Mouse (Mus musculus) C2C12 (cell line): Measurements from ENCODE around the gene Wnt9b. TPM values are rescaled to one million over a fixed set of nuclear protein-coding genes. Genes with fewer than 3 reads are reported as not detected.
A peak's percentile ranks its signal among the peaks of the same experiment; 100 is the strongest.

ENCODE experiments used
- H3K27me3 ChIP-seq: one replicate; pipeline ENCODE4 v1.6.1; 2011; ENCODE audit not compliant: control insufficient read depth, insufficient read depth, insufficient read length
- H3K36me3 ChIP-seq: one replicate; pipeline ENCODE4 v1.6.1; 2011; ENCODE audit not compliant: control insufficient read depth, insufficient read depth
- H3K4me3 ChIP-seq: one replicate; pipeline ENCODE4 v1.5.1; 2011; ENCODE audit warnings: mild to moderate bottlenecking, control low read depth; ENCODE audit not compliant: poor library complexity, insufficient read depth, severe bottlenecking
- H3K79me2 ChIP-seq: one replicate; pipeline ENCODE4 v1.6.1; 2011; ENCODE audit not compliant: control insufficient read depth, insufficient read depth
- H3K79me3 ChIP-seq: one replicate; pipeline ENCODE4 v1.6.1; 2011; ENCODE audit warnings: low read depth, control low read depth
- H3ac ChIP-seq: one replicate; pipeline ENCODE3; 2011; ENCODE audit warnings: low read depth; ENCODE audit not compliant: control insufficient read depth, insufficient read length
- CEBPB ChIP-seq: IDR thresholded peaks from one replicate; pipeline ENCODE4 v1.6.1; 2011; ENCODE audit warnings: low read depth, mild to moderate bottlenecking, control low read depth, moderate library complexity
- CTCF ChIP-seq: IDR thresholded peaks from one replicate; pipeline ENCODE4 v1.5.1; 2011; ENCODE audit not compliant: control insufficient read depth, insufficient read depth, insufficient read length
- FOSL1 ChIP-seq: IDR thresholded peaks from one replicate; pipeline ENCODE4 v1.8.0; 2011; ENCODE audit warnings: mild to moderate bottlenecking, low read length; ENCODE audit not compliant: poor library complexity, insufficient read depth, severe bottlenecking
- MAX ChIP-seq: IDR thresholded peaks from one replicate; pipeline ENCODE4 v1.6.1; 2011; ENCODE audit warnings: mild to moderate bottlenecking, control low read depth
- MYOD1 ChIP-seq: IDR thresholded peaks from one replicate; pipeline ENCODE4 v1.6.1; 2011; ENCODE audit warnings: low read depth; ENCODE audit not compliant: control insufficient read depth, insufficient read length
- MYOG ChIP-seq: IDR thresholded peaks from one replicate; pipeline ENCODE4 v1.6.1; 2011; ENCODE audit not compliant: control insufficient read depth, insufficient read length; ENCODE audit errors: extremely low read depth
- USF1 ChIP-seq: IDR thresholded peaks from one replicate; pipeline ENCODE4 v1.6.1; 2011; ENCODE audit warnings: low read depth, mild to moderate bottlenecking, control low read depth, moderate library complexity
- long read RNA-seq, 2 experiments: library from polyadenylated mRNA; unstranded; transcript quantifications; one replicate each; pipeline ENCODE4 v2.0.0; 2019 to 2020
- polyA plus RNA-seq: library from polyadenylated mRNA; unstranded; fragments of >200 nt; fragmentation: generic; extraction: Trizol; gene quantifications from one replicate; pipeline ENCODE4 v1.2.1, GENCODE M21; 2012; ENCODE audit warnings: missing spikeins

The Wnt9b gene
- polyA plus RNA-seq: not detected
- long read RNA-seq, experiment 1: 0 reads
- long read RNA-seq, experiment 2: 0 reads

DNA sequence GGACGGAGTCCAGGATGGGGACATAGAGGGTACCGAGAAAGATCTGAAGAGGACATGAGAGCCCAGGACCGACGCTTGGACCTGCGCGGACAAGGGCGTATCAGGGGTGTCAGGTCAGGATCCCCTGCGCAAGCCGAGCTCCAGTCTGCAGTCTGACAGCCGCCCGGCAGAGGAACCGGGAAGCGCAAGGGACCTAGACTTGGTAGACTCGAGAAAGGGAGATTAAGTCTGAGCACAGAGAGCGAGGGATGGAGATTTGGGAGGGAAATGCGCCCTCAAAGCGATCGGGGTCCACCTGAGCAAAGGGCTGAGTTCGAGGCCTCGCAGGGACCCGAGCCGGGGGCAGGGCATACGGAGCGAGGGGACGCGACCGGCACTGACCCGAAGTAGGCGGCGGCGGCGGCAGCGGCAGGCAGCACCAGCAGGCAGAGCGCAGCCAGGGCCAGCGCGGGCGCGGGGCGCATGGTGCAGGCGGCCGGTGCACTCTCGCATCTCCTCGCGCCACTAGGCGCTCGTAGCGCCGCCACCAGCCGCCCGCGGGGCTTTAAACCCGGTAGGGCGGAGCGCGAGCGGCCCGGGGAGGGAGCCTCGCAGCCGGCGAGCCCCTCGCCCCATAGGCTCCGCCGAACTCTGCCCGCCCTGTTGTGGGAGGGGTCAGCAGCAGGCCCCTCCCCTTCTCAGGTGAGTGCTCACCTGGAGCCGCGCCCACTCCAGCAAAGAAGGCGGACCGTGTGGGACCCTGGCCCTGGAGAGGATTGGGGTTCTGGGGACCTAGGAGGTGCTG lies at the start of gene Wnt9b:
Gene Wnt9b (minus strand): TSS at position 516 of the 784 bp plus-strand sequence.
- TF ChIP-seq MAX (no peak), CEBPB (no peak), CTCF (no peak), MYOD1 (no peak), MYOG (no peak), USF1 (no peak), FOSL1 (no peak)
- Histone ChIP-seq H3ac (no peak within 1 kb of the TSS), H3K27me3 (peaks cover 79% of the 10 kb centered on the region), H3K79me3 (no peaks in the 10 kb centered on the region), H3K4me3 (no peak within 1 kb of the TSS), H3K36me3 (no peaks in the 10 kb centered on the region), H3K79me2 (no peaks in the 10 kb centered on the region)

- H3K79me3 ChIP-seq: no peaks in the 10 kb centered on the region
- H3K79me2 ChIP-seq: no peaks in the 10 kb centered on the region
- peaks cover 20% of the 10 kb centered on the region for H3K27me3 ChIP-seq
- no peak overlapping the region for H3ac ChIP-seq
- no peak overlapping the region for H3K4me3 ChIP-seq
- TF ChIP-seq CEBPB: no peak
- TF ChIP-seq MAX: peak; percentile 49
- H3K36me3 ChIP-seq: no peaks in the 10 kb centered on the region
These were observed 40.3 kb upstream of the Wnt9b start for GRCm38 (mm10) chr11:103789951-103790350.

- no peaks in the 10 kb centered on the region for H3K36me3 ChIP-seq
- H3ac ChIP-seq: no peak overlapping the region
- TF ChIP-seq MYOD1: no peak
- no peak for TF ChIP-seq FOSL1
- TF ChIP-seq USF1: no peak
- no peak for TF ChIP-seq MYOG
- no peak for TF ChIP-seq CTCF
- TF ChIP-seq MAX: no peak
- TF ChIP-seq CEBPB: no peak
- no peak overlapping the region for H3K4me3 ChIP-seq
- H3K79me2 ChIP-seq: no peaks in the 10 kb centered on the region
- H3K79me3 ChIP-seq: no peaks in the 10 kb centered on the region
- peaks cover 36% of the 10 kb centered on the region for H3K27me3 ChIP-seq
These were observed 30.5 kb upstream of the Wnt9b start for GRCm38 (mm10) chr11:103780152-103780551.

- H3K79me3 ChIP-seq: no peaks in the 10 kb centered on the region
- no peak overlapping the region for H3K4me3 ChIP-seq
- peaks cover 82% of the 10 kb centered on the region for H3K27me3 ChIP-seq
- TF ChIP-seq CEBPB (no peak), MYOG (no peak), FOSL1 (no peak), CTCF (no peak), MYOD1 (no peak), MAX (no peak), USF1 (no peak)
- H3K36me3 ChIP-seq: no peaks in the 10 kb centered on the region
- H3ac ChIP-seq: no peak overlapping the region
- H3K79me2 ChIP-seq: no peaks in the 10 kb centered on the region
These were observed 24.6 kb upstream of the Wnt9b start for GRCm38 (mm10) chr11:103774228-103774530.

DNA sequence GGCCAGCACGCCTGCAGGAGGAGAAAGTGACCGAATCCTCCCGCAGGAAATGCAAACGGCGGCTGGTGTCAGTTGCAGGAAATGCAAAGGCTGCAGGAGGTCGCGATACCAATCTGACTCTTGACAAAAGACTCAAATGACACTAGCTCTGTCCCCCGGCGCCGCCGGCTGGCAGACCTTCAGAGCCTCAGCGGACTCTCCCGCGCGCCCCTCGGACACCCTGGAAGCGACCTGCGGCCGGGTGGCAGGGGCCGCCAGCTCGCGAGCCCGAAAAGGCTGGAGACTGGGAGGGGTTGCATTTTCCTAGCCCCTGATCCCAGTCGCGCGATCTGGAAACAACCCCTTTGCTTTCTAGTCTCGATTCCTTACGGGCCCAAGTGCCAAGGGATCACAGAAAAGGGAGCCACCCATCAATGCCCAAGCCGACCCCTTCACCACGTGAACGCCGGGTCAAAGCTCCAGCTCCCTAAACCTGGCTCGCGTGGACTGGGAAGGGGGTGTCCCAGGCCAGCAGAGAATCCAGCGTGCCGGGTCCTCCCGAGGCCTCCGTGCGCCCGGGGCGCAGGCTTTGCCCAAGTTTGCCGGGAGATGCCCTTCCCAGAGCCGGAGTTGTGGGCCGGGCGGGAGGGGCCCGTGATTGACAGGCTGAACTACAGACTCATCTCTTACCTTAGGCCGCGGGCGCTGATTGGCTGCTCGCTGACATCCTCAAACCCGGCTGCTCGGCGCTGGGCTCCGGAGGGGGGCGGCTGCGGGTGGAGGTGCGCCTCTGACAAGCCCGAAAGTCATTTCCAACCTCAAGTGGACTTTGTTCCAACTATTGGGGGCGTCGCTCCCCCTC lies 24.0 kb upstream of the Wnt9b start, which contains the start of gene Wnt3:
Gene Wnt3 (plus strand): TSS at position 764 of the 841 bp plus-strand sequence.
- Histone ChIP-seq H3K4me3 (no peak within 1 kb of the TSS), H3ac (no peak within 1 kb of the TSS), H3K27me3 (peaks cover 88% of the 10 kb centered on the region), H3K36me3 (no peaks in the 10 kb centered on the region), H3K79me3 (no peaks in the 10 kb centered on the region), H3K79me2 (no peaks in the 10 kb centered on the region)
- TF ChIP-seq CTCF (no peak), FOSL1 (no peak), USF1 (no peak), MAX (no peak), CEBPB (no peak)
